12 mouse cellular contexts compared by ENCODE assay signal in the genomic region with DNA sequence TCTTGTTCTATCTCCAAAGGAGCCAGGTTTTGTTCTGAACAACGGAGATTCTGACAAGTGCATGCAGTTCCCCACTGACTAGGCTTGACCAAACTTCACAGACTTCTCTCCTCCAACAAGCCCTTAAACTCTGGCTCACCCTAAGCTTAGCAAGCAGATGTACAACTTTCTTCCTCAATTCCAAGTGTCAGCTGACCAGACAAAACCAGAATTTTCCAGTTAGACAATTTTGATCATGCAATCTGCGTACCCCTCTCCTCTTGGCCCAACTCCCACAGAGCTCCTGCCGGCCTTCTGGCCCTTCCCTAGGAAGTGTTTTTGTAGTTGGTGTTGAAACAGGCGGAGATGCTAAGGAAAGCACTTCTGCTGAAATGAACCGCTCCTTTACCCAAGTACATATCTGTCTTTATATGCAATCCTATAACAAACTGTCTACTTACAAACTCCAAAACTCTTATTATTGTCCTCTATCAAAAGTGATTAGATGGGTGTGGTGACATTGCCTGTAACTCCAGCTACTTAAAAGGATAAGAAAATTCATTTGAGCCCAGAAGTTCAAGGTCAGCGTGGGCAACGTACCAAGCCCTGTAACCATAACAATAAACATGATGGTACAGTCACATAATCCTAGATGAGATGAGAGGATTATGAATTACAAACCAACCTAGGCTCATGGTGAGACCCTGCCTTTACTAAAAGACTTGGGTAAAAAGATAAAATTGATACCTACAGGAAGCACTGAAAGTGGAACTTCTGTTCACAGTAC. TPM values are rescaled to one million over a fixed set of nuclear protein-coding genes. Genes with fewer than 3 reads are reported as not detected.
A peak's percentile ranks its signal among the peaks of the same experiment; 100 is the strongest.
DNase-seq lines count a peak whose midpoint lies in the region; ATAC-seq and TF ChIP-seq lines count a peak whose summit lies in the region.
"Had no signal": no experiment of that assay in that cellular context is flagged by ENCODE, and none has a peak within 500 bp of the region (broad histone marks: within the 10 kb centered on the region; RNA-seq: fewer than 3 reads in every experiment).

No protein-coding gene starts in this region.

- intact Hi-C loops in heart, postnatal 10 days (cut with DNase I), result no loop called here
- intact Hi-C loops in heart, postnatal 14 days (cut with DNase I), result no loop called here

- ATAC-seq in neural tube, embryonic 13.5 days (ENCODE audit: low read depth), result no peak
- no peak for ATAC-seq in neural tube, embryonic 15.5 days (ENCODE audit: low FRiP score)
- no peak for ATAC-seq in stomach, postnatal 0 days (ENCODE audit: low FRiP score, low TSS enrichment)
- no peak for ATAC-seq in hindbrain, embryonic 16.5 days

- H3K9ac ChIP-seq in neural tube, embryonic 13.5 days, result no peak overlapping the region
- no peak overlapping the region for H3K9ac ChIP-seq in neural tube, embryonic 15.5 days (replicated peaks)
- H3K9ac ChIP-seq in stomach, postnatal 0 days (ENCODE audit: low read length), result no peak overlapping the region
- no peak overlapping the region for H3K9ac ChIP-seq in hindbrain, embryonic 16.5 days (ENCODE audit: low read depth, low read length)
- H3K9ac ChIP-seq: hindbrain, embryonic 14.5 days; limb, embryonic 13.5 days had no signal

- H3K4me3 ChIP-seq in neural tube, embryonic 13.5 days, result no peak overlapping the region
- H3K4me3 ChIP-seq in neural tube, embryonic 15.5 days (replicated peaks), result no peak overlapping the region
- no peak overlapping the region for H3K4me3 ChIP-seq in stomach, postnatal 0 days (ENCODE audit: low read depth, low read length)
- no peak overlapping the region for H3K4me3 ChIP-seq in hindbrain, embryonic 16.5 days (ENCODE audit: low read length)
- H3K4me3 ChIP-seq: limb, embryonic 13.5 days had no signal

- WGBS in neural tube, embryonic 13.5 days, result 74% methylated on average over 7 of the region's 7 CpGs
- WGBS in neural tube, embryonic 15.5 days, result 76% methylated on average over 7 of the region's 7 CpGs
- 40% methylated on average over 7 of the region's 7 CpGs for WGBS in stomach, postnatal 0 days
- 60% methylated on average over 7 of the region's 7 CpGs for WGBS in hindbrain, embryonic 16.5 days

- TF ChIP-seq EP300 in stomach, postnatal 0 days (optimal IDR thresholded peaks at IDR 0.05), result no peak

- no peaks in the 10 kb centered on the region for H3K36me3 ChIP-seq in neural tube, embryonic 13.5 days
- H3K36me3 ChIP-seq in neural tube, embryonic 15.5 days, result no peaks in the 10 kb centered on the region
- H3K36me3 ChIP-seq in stomach, postnatal 0 days (ENCODE audit: control insufficient read depth, insufficient read depth, low read length), result no peaks in the 10 kb centered on the region
- H3K36me3 ChIP-seq in hindbrain, embryonic 16.5 days (ENCODE audit: control insufficient read depth, insufficient read depth, low read length), result no peaks in the 10 kb centered on the region
- H3K36me3 ChIP-seq: limb, embryonic 13.5 days had no signal

- peak; percentile 32 to 34 for DNase-seq in heart, postnatal 10 days
- no peak for DNase-seq in heart, postnatal 14 days
- peak; percentile 55 for DNase-seq in gastrocnemius, postnatal 25 days
- no peak for DNase-seq in stomach, postnatal 0 days (ENCODE audit: low spot score)
- DNase-seq in right cerebral cortex, postnatal 25 days, result no peak
- DNase-seq: cerebellum, adult 2 months had no signal

- no peak overlapping the region for H3K4me2 ChIP-seq in neural tube, embryonic 13.5 days
- H3K4me2 ChIP-seq in neural tube, embryonic 15.5 days, result no peak overlapping the region
- no peak overlapping the region for H3K4me2 ChIP-seq in stomach, postnatal 0 days (replicated peaks; ENCODE audit: low read depth)
- H3K4me2 ChIP-seq in hindbrain, embryonic 16.5 days (ENCODE audit: low read length), result no peak overlapping the region
- H3K4me2 ChIP-seq: hindbrain, embryonic 14.5 days; limb, embryonic 13.5 days had no signal

- H3K9me3 ChIP-seq in neural tube, embryonic 13.5 days, result no peaks in the 10 kb centered on the region
- no peaks in the 10 kb centered on the region for H3K9me3 ChIP-seq in neural tube, embryonic 15.5 days (replicated peaks)
- no peaks in the 10 kb centered on the region for H3K9me3 ChIP-seq in stomach, postnatal 0 days (ENCODE audit: control insufficient read depth, low read length)
- no peaks in the 10 kb centered on the region for H3K9me3 ChIP-seq in hindbrain, embryonic 16.5 days (ENCODE audit: control insufficient read depth, low read length)
- H3K9me3 ChIP-seq: limb, embryonic 13.5 days had no signal

- H3K27ac ChIP-seq in neural tube, embryonic 13.5 days (replicated peaks), result 0 out of 2 replicates have a peak overlapping the region, but pooled peaks have one; percentile 5
- H3K27ac ChIP-seq in neural tube, embryonic 15.5 days (replicated peaks), result no peak overlapping the region
- H3K27ac ChIP-seq in stomach, postnatal 0 days (replicated peaks), result peak overlapping the region; percentile 35; the same call in 1 of the 2 replicates
- no peak overlapping the region for H3K27ac ChIP-seq in hindbrain, embryonic 16.5 days (ENCODE audit: low read depth, low read length)
- H3K27ac ChIP-seq: hindbrain, embryonic 14.5 days; limb, embryonic 13.5 days had no signal

- peaks cover 44% of the 10 kb centered on the region for H3K4me1 ChIP-seq in neural tube, embryonic 13.5 days (replicated peaks)
- H3K4me1 ChIP-seq in neural tube, embryonic 15.5 days, result peaks cover 28% of the 10 kb centered on the region
- H3K4me1 ChIP-seq in stomach, postnatal 0 days (replicated peaks; ENCODE audit: control insufficient read depth, insufficient read depth), result 0 out of 2 replicates have a peak, but pooled peaks cover 8% of the 10 kb centered on the region
- H3K4me1 ChIP-seq in hindbrain, embryonic 16.5 days (ENCODE audit: control insufficient read depth, insufficient read depth, low read depth, low read length), result peaks cover 7% of the 10 kb centered on the region

- H3K27me3 ChIP-seq in neural tube, embryonic 13.5 days, result no peaks in the 10 kb centered on the region
- H3K27me3 ChIP-seq in neural tube, embryonic 15.5 days (replicated peaks), result no peaks in the 10 kb centered on the region
- H3K27me3 ChIP-seq in stomach, postnatal 0 days (ENCODE audit: control insufficient read depth, insufficient read depth, low read length), result no peaks in the 10 kb centered on the region
- no peaks in the 10 kb centered on the region for H3K27me3 ChIP-seq in hindbrain, embryonic 16.5 days (replicated peaks; ENCODE audit: control insufficient read depth, insufficient read depth, low read length)
- H3K27me3 ChIP-seq: CH12.LX; limb, embryonic 13.5 days had no signal

- TF ChIP-seq CTCF in stomach, postnatal 0 days (IDR thresholded peaks at IDR 0.05; ENCODE audit: low read depth), result no peak

RNA-seq across cellular contexts. Expression of a gene that starts 10.4 kb away (rescaled TPM):
- total RNA-seq in heart, postnatal 10 days (2021), result 10 to 100 TPM; 53.4 to 57.0 TPM
- total RNA-seq in heart, postnatal 14 days (2021), result 10 to 100 TPM; 56.1 to 62.8 TPM
- polyA plus RNA-seq in neural tube, embryonic 13.5 days (2015; fragmentation: Nextera tagmentation; extraction: Ambion mirVana), result 20.8 and 24.5 TPM in 2 replicates
- 14.6 and 17.9 TPM in 2 replicates for polyA plus RNA-seq in neural tube, embryonic 15.5 days (2015; fragmentation: Nextera tagmentation; extraction: Ambion mirVana)
- total RNA-seq in gastrocnemius, postnatal 25 days (2021), result 10 to 100 TPM; 42.9 to 46.1 TPM
- 12.1 and 12.7 TPM in 2 replicates for polyA plus RNA-seq in stomach, postnatal 0 days (2015; fragmentation: Nextera tagmentation; extraction: Ambion mirVana)
- polyA plus RNA-seq in hindbrain, embryonic 16.5 days (2015; fragmentation: Nextera tagmentation; extraction: Ambion mirVana), result 12.6 and 15.4 TPM in 2 replicates

Comparison
In these comparisons a context has a peak if more than half of its experiments do, and no peak if none do; other contexts are left out.
1. DNase-seq: peak in heart, postnatal 10 days (2 of 2) and gastrocnemius, postnatal 25 days (single experiment); none in heart, postnatal 14 days (0 of 2), stomach, postnatal 0 days (single experiment) and right cerebral cortex, postnatal 25 days (single experiment).
2. H3K27ac ChIP-seq: peak in neural tube, embryonic 13.5 days (single experiment) and stomach, postnatal 0 days (single experiment); none in neural tube, embryonic 15.5 days (single experiment) and hindbrain, embryonic 16.5 days (single experiment).